Mouse (Mus musculus): ENCODE measurements at regions not wholly inside any gene's neighbourhood (a gene's known extent, or its start where the extent isn't known, plus 50 kb on each side); places are given as distances from the start of the nearest gene placed in this dataset.

- no peak for ATAC-seq (replicated peaks; ENCODE audit: low read depth, poor library complexity, severe bottlenecking)
Observed at GRCm38 (mm10) chr16:42702676-42703075, 173.0 kb upstream of the Zbtb20 start.

- no peak for ATAC-seq (replicated peaks; ENCODE audit: low read depth, poor library complexity, severe bottlenecking)
Observed at GRCm38 (mm10) chr16:42681196-42681595, 194.5 kb upstream of the Zbtb20 start.

GRCm38 (mm10) chr16:42677211-42677610 is 198.5 kb upstream of the Zbtb20 start:
- no peak for ATAC-seq (replicated peaks; ENCODE audit: low read depth, poor library complexity, severe bottlenecking)

GRCm38 (mm10) chr16:42676406-42677075 is 199.1 kb upstream of the Zbtb20 start:
- peak; percentile 71 for ATAC-seq (replicated peaks; ENCODE audit: low read depth, poor library complexity, severe bottlenecking)

GRCm38 (mm10) chr16:42675031-42675430 is 200.7 kb upstream of the Zbtb20 start:
- no peak for ATAC-seq (replicated peaks; ENCODE audit: low read depth, poor library complexity, severe bottlenecking)

GRCm38 (mm10) chr16:42666601-42667000 is 209.1 kb upstream of the Zbtb20 start:
- no peak for ATAC-seq (replicated peaks; ENCODE audit: low read depth, poor library complexity, severe bottlenecking)

- ATAC-seq (replicated peaks; ENCODE audit: low read depth, poor library complexity, severe bottlenecking), result no peak
Observed at GRCm38 (mm10) chr16:42651904-42652732, 223.6 kb upstream of the Zbtb20 start.

GRCm38 (mm10) chr16:42649767-42650166 is 225.9 kb upstream of the Zbtb20 start:
- ATAC-seq (replicated peaks; ENCODE audit: low read depth, poor library complexity, severe bottlenecking), result no peak

GRCm38 (mm10) chr16:42648531-42649142 is 227.0 kb upstream of the Zbtb20 start:
- no peak for ATAC-seq (replicated peaks; ENCODE audit: low read depth, poor library complexity, severe bottlenecking)

- no peak for ATAC-seq (replicated peaks; ENCODE audit: low read depth, poor library complexity, severe bottlenecking)
Observed at GRCm38 (mm10) chr16:42647762-42648161, 227.9 kb upstream of the Zbtb20 start.

- no peak for ATAC-seq (replicated peaks; ENCODE audit: low read depth, poor library complexity, severe bottlenecking)
Observed at GRCm38 (mm10) chr16:42635766-42636165, 239.9 kb upstream of the Zbtb20 start.

- ATAC-seq (replicated peaks; ENCODE audit: low read depth, poor library complexity, severe bottlenecking), result no peak
Observed at GRCm38 (mm10) chr16:42627675-42628074, 248.0 kb upstream of the Zbtb20 start.

GRCm38 (mm10) chr16:42615920-42616319 is 259.8 kb upstream of the Zbtb20 start:
- ATAC-seq (replicated peaks; ENCODE audit: low read depth, poor library complexity, severe bottlenecking), result no peak

- ATAC-seq (replicated peaks; ENCODE audit: low read depth, poor library complexity, severe bottlenecking), result no peak
Observed at GRCm38 (mm10) chr16:42612011-42612410, 263.7 kb upstream of the Zbtb20 start.

- 0 out of 2 replicates have a peak, but pooled peaks have one; percentile 29 for ATAC-seq (replicated peaks; ENCODE audit: low read depth, poor library complexity, severe bottlenecking)
Observed at GRCm38 (mm10) chr16:42608336-42608735, 267.3 kb upstream of the Zbtb20 start.

GRCm38 (mm10) chr16:42592321-42592720 is 251.9 kb upstream of the Gap43 start:
- no peak for ATAC-seq (replicated peaks; ENCODE audit: low read depth, poor library complexity, severe bottlenecking)

GRCm38 (mm10) chr16:42591530-42591929 is 251.1 kb upstream of the Gap43 start:
- no peak for ATAC-seq (replicated peaks; ENCODE audit: low read depth, poor library complexity, severe bottlenecking)

- ATAC-seq (replicated peaks; ENCODE audit: low read depth, poor library complexity, severe bottlenecking), result no peak
Observed at GRCm38 (mm10) chr16:42586196-42586595, 245.7 kb upstream of the Gap43 start.

- no peak for ATAC-seq (replicated peaks; ENCODE audit: low read depth, poor library complexity, severe bottlenecking)
Observed at GRCm38 (mm10) chr16:42575517-42575946, 235.1 kb upstream of the Gap43 start.

- no peak for ATAC-seq (replicated peaks; ENCODE audit: low read depth, poor library complexity, severe bottlenecking)
Observed at GRCm38 (mm10) chr16:42574978-42575377, 234.5 kb upstream of the Gap43 start.

All from common myeloid progenitor, adult 5-6 weeks (primary cell).